Mouse (Mus musculus) lung, embryonic 15.5 days (tissue): ENCODE data around the gene Prkci. TPM values are rescaled to one million over a fixed set of nuclear protein-coding genes. Genes with fewer than 3 reads are reported as not detected.

Source experiments
- ATAC-seq: fragments of 200-750 bp; cut with Nextera tagmentation; 2 replicates; pipeline ENCODE4 v1.8.0; 2017; ENCODE audit warnings: moderate number of reproducible peaks, borderline replicate concordance; ENCODE audit not compliant: low FRiP score, low TSS enrichment; ENCODE audit errors: extremely low read depth
- H3K27ac ChIP-seq: fragments of 300-500 bp; sonication (generic); 2 replicates; pipeline ENCODE4 v1.5.1; 2015; ENCODE audit warnings: moderate library complexity, mild to moderate bottlenecking, inconsistent platforms
- H3K27me3 ChIP-seq: fragments of 300-500 bp; sonication (generic); 2 replicates; pipeline ENCODE4 v1.6.1; 2015; ENCODE audit warnings: inconsistent platforms
- H3K36me3 ChIP-seq: fragments of 300-500 bp; sonication (generic); 2 replicates; pipeline ENCODE4 v1.6.1; 2015; ENCODE audit warnings: inconsistent platforms
- H3K4me1 ChIP-seq: fragments of 300-500 bp; sonication (generic); 2 replicates; pipeline ENCODE4 v1.6.1; 2015; ENCODE audit warnings: inconsistent platforms
- H3K4me2 ChIP-seq: fragments of 300-500 bp; sonication (generic); 2 replicates; pipeline ENCODE4 v1.6.1; 2015; ENCODE audit warnings: inconsistent platforms, mild to moderate bottlenecking, moderate library complexity
- H3K4me3 ChIP-seq: fragments of 300-500 bp; sonication (generic); 2 replicates; pipeline ENCODE4 v1.5.1; 2015; ENCODE audit warnings: mild to moderate bottlenecking, inconsistent platforms
- H3K9ac ChIP-seq: fragments of 300-500 bp; sonication (generic); 2 replicates; pipeline ENCODE4 v1.6.1; 2015; ENCODE audit warnings: inconsistent platforms
- H3K9me3 ChIP-seq: fragments of 300-500 bp; sonication (generic); 2 replicates; pipeline ENCODE4 v1.6.1; 2016; ENCODE audit warnings: inconsistent platforms
- WGBS: fragments of 180-500 bp; shearing (Covaris S2); methylation state at CpG from one replicate; pipeline ENCODE4 v1.1.7; 2015; 5-methylcytosine and 5-hydroxymethylcytosine counted together
- microRNA-seq: library from miRNA; unstranded; fragments of <30 nt; microRNA quantifications from one replicate; pipeline ENCODE4, GENCODE M21; 2016
- polyA plus RNA-seq: library from polyadenylated mRNA; unstranded; fragments of >200 nt; fragmentation: Nextera tagmentation; extraction: Ambion mirVana; gene quantifications from 2 replicates; pipeline ENCODE4 v1.2.1, GENCODE M21; 2015

Gene Prkci
- polyA plus RNA-seq, 1 experiment from 2014 or later = 53.9 TPM

GRCm38 (mm10) chr3:31095491-31096154 lies 100.1 kb downstream of the Prkci start:
- H3K4me2 ChIP-seq = peak overlapping the region; percentile 79
- H3K9ac ChIP-seq = peak overlapping the region; percentile 88
- peaks cover 38% of the 10 kb centered on the region for H3K4me1 ChIP-seq
- peak overlapping the region; percentile 98 for H3K4me3 ChIP-seq
- no peaks in the 10 kb centered on the region for H3K36me3 ChIP-seq
- no peaks in the 10 kb centered on the region for H3K27me3 ChIP-seq
- H3K9me3 ChIP-seq = no peaks in the 10 kb centered on the region
- WGBS = under 1% methylated on average over 32 of the region's 33 CpGs
- H3K27ac ChIP-seq = peak overlapping the region; percentile 99
- no peak; the same call in 1 of the 2 replicates for ATAC-seq

DNA sequence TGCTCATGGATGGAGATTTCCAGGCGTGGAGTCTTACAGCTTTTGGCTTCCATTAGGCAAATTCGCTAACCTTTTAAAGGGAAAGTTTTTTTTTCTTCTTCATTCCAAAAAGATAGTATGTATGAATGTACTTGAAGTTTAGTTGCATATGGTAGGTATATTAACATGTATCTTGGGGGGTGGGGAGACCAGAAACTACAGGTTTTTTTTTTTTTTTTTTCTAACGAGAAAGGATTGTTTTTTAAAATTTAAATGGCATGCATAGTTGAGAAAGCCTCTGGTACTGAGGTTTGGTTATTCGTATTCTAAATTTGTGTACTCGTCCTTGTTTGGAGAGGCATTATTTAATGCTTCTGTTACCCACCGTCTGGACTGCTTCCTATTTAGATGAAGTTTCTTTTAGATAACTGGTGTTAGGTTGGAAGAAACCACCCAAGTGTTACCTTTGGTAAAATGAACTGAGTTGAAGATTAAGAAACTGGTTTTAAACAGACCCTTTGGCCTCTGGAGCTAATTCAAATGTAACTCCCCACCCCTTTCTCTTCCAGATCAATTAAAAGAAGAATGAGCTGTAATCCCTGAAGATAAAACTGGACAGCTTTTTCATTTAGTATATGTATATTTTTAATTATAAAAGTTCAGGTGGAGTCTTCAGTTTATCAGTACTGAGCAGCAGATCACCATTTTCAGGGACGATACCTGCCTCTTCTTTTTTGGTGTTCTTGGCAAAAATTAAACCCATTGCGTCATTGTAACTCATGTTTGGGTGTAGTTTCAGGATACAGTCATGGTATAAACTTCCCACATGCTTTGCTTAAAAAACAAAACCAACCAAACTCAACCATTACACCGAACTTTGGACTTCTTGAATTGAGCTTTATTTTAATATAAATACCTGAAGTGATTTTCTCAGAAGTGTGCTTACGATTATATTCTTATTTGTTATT lies 100.9 kb downstream of the Prkci start:
- peaks cover 45% of the 10 kb centered on the region for H3K4me1 ChIP-seq
- H3K4me2 ChIP-seq = peak overlapping the region; percentile 79
- H3K27ac ChIP-seq = peak overlapping the region; percentile 99
- peak overlapping the region; percentile 88 for H3K9ac ChIP-seq
- H3K27me3 ChIP-seq = no peaks in the 10 kb centered on the region
- H3K36me3 ChIP-seq = no peaks in the 10 kb centered on the region
- peak overlapping the region; percentile 98 for H3K4me3 ChIP-seq
- no peaks in the 10 kb centered on the region for H3K9me3 ChIP-seq
- ATAC-seq = no peak
- WGBS = 24% methylated on average over 10 of the region's 10 CpGs

DNA sequence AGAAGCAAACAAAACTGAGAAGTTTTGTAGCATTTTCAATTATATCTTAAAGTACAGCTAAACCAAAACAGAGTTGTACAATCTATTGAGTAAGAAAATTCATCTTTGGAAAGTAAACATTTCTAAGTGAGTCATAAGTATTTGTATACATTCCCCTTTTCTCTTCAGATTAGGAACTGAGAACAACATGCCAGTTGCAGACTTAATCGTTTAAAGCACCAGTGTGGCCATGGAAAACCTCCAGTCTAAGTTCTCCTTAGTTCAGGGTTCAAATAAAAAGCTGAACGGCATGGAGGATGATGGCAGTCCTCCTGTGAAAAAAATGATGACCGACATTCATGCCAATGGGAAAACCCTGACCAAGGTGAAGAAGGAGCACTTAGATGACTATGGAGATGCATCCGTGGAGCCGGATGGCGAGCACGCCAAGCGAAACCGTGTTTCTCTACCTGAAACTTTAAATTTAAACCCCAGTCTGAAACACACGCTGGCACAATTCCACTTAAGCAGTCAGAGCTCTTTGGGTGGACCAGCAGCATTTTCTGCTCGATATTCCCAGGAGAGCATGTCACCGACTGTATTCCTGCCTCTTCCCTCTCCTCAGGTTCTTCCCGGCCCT lies 101.7 kb downstream of the Prkci start:
- Histone ChIP-seq H3K9ac (no peak overlapping the region), H3K4me3 (peak overlapping the region; percentile 4; the same call in 1 of the 2 replicates)

DNA sequence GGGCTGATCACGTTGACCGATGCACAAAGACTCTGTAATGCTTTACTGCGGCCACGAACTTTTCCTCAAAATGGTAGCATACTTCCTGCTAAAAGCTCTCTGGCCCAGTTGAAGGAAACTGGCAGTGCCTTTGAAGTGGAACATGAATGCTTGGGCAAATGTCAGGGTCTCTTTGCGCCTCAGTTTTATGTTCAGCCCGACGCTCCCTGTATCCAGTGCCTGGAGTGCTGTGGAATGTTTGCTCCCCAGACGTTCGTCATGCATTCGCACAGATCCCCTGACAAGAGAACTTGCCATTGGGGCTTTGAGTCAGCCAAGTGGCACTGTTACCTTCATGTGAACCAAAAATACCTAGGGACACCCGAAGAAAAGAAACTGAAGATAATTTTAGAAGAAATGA lies 102.4 kb downstream of the Prkci start:
- WGBS = 51% methylated on average over 11 of the region's 11 CpGs
- H3K36me3 ChIP-seq = no peaks in the 10 kb centered on the region
- no peak overlapping the region for H3K9ac ChIP-seq
- H3K4me1 ChIP-seq = peaks cover 46% of the 10 kb centered on the region
- no peak for ATAC-seq
- H3K27ac ChIP-seq = no peak overlapping the region; the same call in 1 of the 2 replicates
- H3K9me3 ChIP-seq = no peaks in the 10 kb centered on the region
- peak overlapping the region; percentile 31 for H3K4me2 ChIP-seq
- H3K4me3 ChIP-seq = no peak overlapping the region
- H3K27me3 ChIP-seq = no peaks in the 10 kb centered on the region

More for the DNA sequence above, 101.7 kb downstream of the Prkci start:
- Histone ChIP-seq H3K27me3 (no peaks in the 10 kb centered on the region), H3K27ac (peak overlapping the region; percentile 66), H3K36me3 (no peaks in the 10 kb centered on the region), H3K9me3 (no peaks in the 10 kb centered on the region), H3K4me2 (peak overlapping the region; percentile 31), H3K4me1 (peaks cover 47% of the 10 kb centered on the region)
- WGBS = 65% methylated on average over 13 of the region's 13 CpGs
- ATAC-seq = no peak

DNA sequence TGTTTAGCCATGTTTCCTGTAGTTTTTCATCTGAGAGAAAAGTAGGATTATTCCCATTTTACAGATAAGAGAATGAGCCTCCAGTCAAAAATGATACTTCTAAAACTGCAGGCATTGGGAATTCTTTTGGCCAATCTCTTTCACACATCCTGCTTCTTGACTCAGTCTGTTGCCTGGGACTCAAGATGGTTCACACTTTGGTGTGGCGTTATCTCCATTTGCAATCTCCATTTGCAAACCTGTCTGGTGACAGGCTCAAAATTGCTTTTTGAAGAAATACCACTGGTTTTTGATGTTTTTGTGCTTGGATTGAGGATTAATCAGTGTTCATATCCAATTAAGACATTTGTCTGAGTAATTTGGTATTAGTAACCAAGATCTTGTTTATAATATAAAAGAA lies 103.0 kb downstream of the Prkci start:
- no peak overlapping the region for H3K4me3 ChIP-seq
- H3K36me3 ChIP-seq = no peaks in the 10 kb centered on the region
- H3K27me3 ChIP-seq = no peaks in the 10 kb centered on the region
- peak overlapping the region; percentile 16; the same call in 1 of the 2 replicates for H3K4me2 ChIP-seq
- no peak overlapping the region for H3K9ac ChIP-seq
- H3K27ac ChIP-seq = no peak overlapping the region
- WGBS = 83% methylated on average over 1 of the region's 1 CpGs
- H3K4me1 ChIP-seq = peaks cover 42% of the 10 kb centered on the region
- ATAC-seq = no peak
- H3K9me3 ChIP-seq = no peaks in the 10 kb centered on the region

GRCm38 (mm10) chr3:31100026-31100425 lies 104.5 kb downstream of the Prkci start:
- Histone ChIP-seq H3K4me3 (no peak overlapping the region), H3K9ac (no peak overlapping the region), H3K27me3 (no peaks in the 10 kb centered on the region), H3K36me3 (no peaks in the 10 kb centered on the region), H3K27ac (no peak overlapping the region), H3K9me3 (no peaks in the 10 kb centered on the region), H3K4me2 (peak overlapping the region; percentile 38), H3K4me1 (peaks cover 46% of the 10 kb centered on the region)
- 73% methylated on average over 5 of the region's 5 CpGs for WGBS
- no peak for ATAC-seq

GRCm38 (mm10) chr3:31100802-31101201 lies 105.3 kb downstream of the Prkci start:
- no peaks in the 10 kb centered on the region for H3K27me3 ChIP-seq
- WGBS = 91% methylated on average over 3 of the region's 3 CpGs
- no peaks in the 10 kb centered on the region for H3K9me3 ChIP-seq
- ATAC-seq = no peak
- H3K4me1 ChIP-seq = peaks cover 46% of the 10 kb centered on the region
- no peak overlapping the region for H3K27ac ChIP-seq
- H3K9ac ChIP-seq = no peak overlapping the region
- no peak overlapping the region for H3K4me3 ChIP-seq
- no peaks in the 10 kb centered on the region for H3K36me3 ChIP-seq
- no peak overlapping the region for H3K4me2 ChIP-seq

Small RNAs within 50 kb of the gene (microRNA-seq; reads per million reads assigned to microRNA genes)
- gene Mir7008 = 0.93 reads per million

Other genes starting within 250 kb of the Prkci start
- not detected in 2 replicates for gene Samd7, start 249.5 kb upstream of the Prkci start, polyA plus RNA-seq
- 72.1 and 74.5 TPM in 2 replicates for gene Sec62, start 202.9 kb upstream of the Prkci start, polyA plus RNA-seq
- gene Gpr160, start 139.8 kb upstream of the Prkci start, polyA plus RNA-seq = 4.5 and 5.2 TPM in 2 replicates
- gene Phc3, start 26.3 kb upstream of the Prkci start, polyA plus RNA-seq = 6.1 and 7.3 TPM in 2 replicates
- gene Skil, start 99.3 kb downstream of the Prkci start, polyA plus RNA-seq = 20.6 and 22.0 TPM in 2 replicates
- 5.6 and 7.7 TPM in 2 replicates for gene Cldn11, start 154.2 kb downstream of the Prkci start, polyA plus RNA-seq